Mouse (Mus musculus) midbrain, embryonic 14.5 days (tissue): ENCODE results near the gene Phtf2. TPM values are rescaled to one million over a fixed set of nuclear protein-coding genes. Genes with fewer than 3 reads are reported as not detected.

ENCODE experiments used
- ATAC-seq: fragments of 200-750 bp; cut with Nextera tagmentation; 2 replicates; pipeline ENCODE4 v1.8.0; 2017; ENCODE audit warnings: moderate number of reproducible peaks, moderate library complexity; ENCODE audit not compliant: low FRiP score, low TSS enrichment
- DNase-seq: peaks from one replicate; pipeline ENCODE4 v3.0.0-alpha.2; 2015
- H3K27ac ChIP-seq: fragments of 300-500 bp; sonication (generic); replicated peaks from 2 replicates; pipeline ENCODE4 v1.5.1; 2014; ENCODE audit warnings: mild to moderate bottlenecking, low read depth, low read length, moderate library complexity
- H3K27me3 ChIP-seq: fragments of 300-500 bp; sonication (generic); 2 replicates; pipeline ENCODE4 v1.6.1; 2014; ENCODE audit warnings: low read length, control low read depth, mixed read lengths; ENCODE audit not compliant: control insufficient read depth, insufficient read depth
- H3K36me3 ChIP-seq: fragments of 300-500 bp; sonication (generic); 2 replicates; pipeline ENCODE4 v1.6.1; 2014; ENCODE audit warnings: low read length, control low read depth; ENCODE audit not compliant: control insufficient read depth, insufficient read depth
- H3K4me1 ChIP-seq: fragments of 300-500 bp; sonication (generic); 2 replicates; pipeline ENCODE4 v1.6.1; 2014; ENCODE audit warnings: mild to moderate bottlenecking, antibody characterized with exemption, low read length, control low read depth; ENCODE audit not compliant: control insufficient read depth, insufficient read depth
- H3K4me2 ChIP-seq: fragments of 300-500 bp; sonication (generic); 2 replicates; pipeline ENCODE4 v1.6.1; 2014; ENCODE audit warnings: mild to moderate bottlenecking, low read length, moderate library complexity
- H3K4me3 ChIP-seq: fragments of 300-500 bp; sonication (generic); replicated peaks from 2 replicates; pipeline ENCODE4 v1.5.1; 2014; ENCODE audit warnings: low read depth, low read length
- H3K9ac ChIP-seq: fragments of 300-500 bp; sonication (generic); replicated peaks from 2 replicates; pipeline ENCODE4 v1.6.1; 2014; ENCODE audit warnings: mild to moderate bottlenecking, low read length, moderate library complexity
- H3K9me3 ChIP-seq: fragments of 300-500 bp; sonication (generic); 2 replicates; pipeline ENCODE4 v1.6.1; 2016; ENCODE audit warnings: low read length, control low read depth, mixed read lengths; ENCODE audit not compliant: control insufficient read depth
- WGBS: fragments of 180-500 bp; shearing (Covaris S2); extraction: QIAGEN DNeasy Blood & Tissue Kit; methylation state at CpG from one replicate; pipeline ENCODE4 v1.1.7; 2014; 5-methylcytosine and 5-hydroxymethylcytosine counted together
- polyA plus RNA-seq: library from polyadenylated mRNA; unstranded; fragments of >200 nt; fragmentation: Nextera tagmentation; extraction: Ambion mirVana; gene quantifications from 2 replicates; pipeline ENCODE4 v1.2.1, GENCODE M21; 2014

The Phtf2 gene
- polyA plus RNA-seq, 1 experiment from 2014 or later, result 30.5 TPM

DNA sequence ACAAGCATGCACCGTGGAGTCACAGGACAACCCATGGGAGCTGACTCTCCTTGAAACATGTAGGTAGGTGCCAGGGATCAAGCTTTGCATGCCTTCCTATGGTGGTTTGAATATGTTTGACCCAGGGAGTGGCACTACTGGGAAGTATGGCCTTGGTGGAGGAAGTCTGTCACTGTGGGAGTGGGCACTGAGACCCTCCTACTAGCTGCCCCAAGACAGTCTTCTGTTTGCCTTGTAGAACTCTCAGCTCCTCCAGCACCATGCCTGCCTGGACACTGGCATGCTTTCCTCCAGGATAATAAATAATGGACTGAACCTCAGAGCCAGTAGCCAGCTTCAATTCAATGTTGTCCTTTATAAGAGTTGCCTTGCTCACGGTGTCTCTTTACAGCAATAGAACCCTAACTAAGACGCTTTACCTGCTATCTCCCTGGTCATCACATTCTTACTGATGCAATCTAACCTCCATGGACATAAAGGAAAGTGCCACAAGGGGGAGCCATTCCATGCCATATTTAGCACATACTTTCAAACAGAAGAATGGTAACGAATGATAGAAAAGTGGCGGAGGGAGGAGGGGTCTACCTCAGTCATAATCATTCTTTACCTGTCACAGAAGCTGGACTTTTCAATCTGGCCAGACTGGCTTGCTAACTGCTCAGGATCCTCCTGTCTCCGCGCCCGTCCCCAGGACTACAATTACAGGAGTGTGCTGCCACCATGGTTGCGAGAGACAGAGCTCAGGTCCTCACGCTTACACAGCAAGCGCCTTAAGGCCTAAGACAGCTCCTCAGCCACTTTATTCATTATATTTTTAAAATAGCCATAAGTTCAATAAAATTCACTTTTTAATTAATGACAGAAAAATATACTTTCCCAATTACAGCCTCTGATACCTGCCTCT is 31.7 kb upstream of the Phtf2 start:
- ATAC-seq, result no peak
- WGBS, result 73% methylated on average over 11 of the region's 11 CpGs
- no peaks in the 10 kb centered on the region for H3K36me3 ChIP-seq
- H3K27ac ChIP-seq, result no peak overlapping the region
- no peak overlapping the region for H3K9ac ChIP-seq
- no peak overlapping the region for H3K4me3 ChIP-seq
- no peak overlapping the region for H3K4me2 ChIP-seq
- no peaks in the 10 kb centered on the region for H3K9me3 ChIP-seq
- no peaks in the 10 kb centered on the region for H3K4me1 ChIP-seq
- no peaks in the 10 kb centered on the region for H3K27me3 ChIP-seq
- peak; percentile 84 for DNase-seq

- no peak for DNase-seq
- no peaks in the 10 kb centered on the region for H3K4me1 ChIP-seq
- peaks cover 4% of the 10 kb centered on the region; the same call in 1 of the 2 replicates for H3K36me3 ChIP-seq
- ATAC-seq, result no peak
- no peaks in the 10 kb centered on the region for H3K27me3 ChIP-seq
- no peak overlapping the region for H3K4me2 ChIP-seq
- 88% methylated on average over 2 of the region's 2 CpGs for WGBS
- H3K9ac ChIP-seq, result no peak overlapping the region
- H3K27ac ChIP-seq, result no peak overlapping the region
- no peak overlapping the region for H3K4me3 ChIP-seq
- no peaks in the 10 kb centered on the region for H3K9me3 ChIP-seq
Observed at GRCm38 (mm10) chr5:20911741-20912140, 29.8 kb upstream of the Phtf2 start.

DNA sequence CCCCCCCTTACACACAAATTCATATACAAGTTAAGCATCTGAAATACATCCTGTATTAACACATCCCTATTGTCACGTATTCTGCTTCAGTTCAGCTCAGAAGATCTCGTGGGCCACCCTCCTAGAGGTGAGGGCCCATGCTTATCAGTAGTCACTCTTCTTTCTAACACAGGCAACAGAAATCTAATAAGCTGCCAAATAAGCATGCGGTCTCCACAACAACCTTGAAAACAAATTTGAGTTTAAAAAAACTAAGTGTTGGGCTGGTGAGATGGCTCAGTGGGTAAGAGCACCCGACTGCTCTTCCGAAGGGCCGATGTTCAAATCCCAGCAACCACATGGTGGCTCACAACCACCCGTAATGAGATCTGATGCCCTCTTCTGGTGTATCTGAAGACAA is 24.3 kb upstream of the Phtf2 start:
- 98% methylated on average over 7 of the region's 7 CpGs for WGBS
- Histone ChIP-seq H3K27ac (no peak overlapping the region), H3K4me2 (no peak overlapping the region), H3K36me3 (peaks cover 21% of the 10 kb centered on the region), H3K27me3 (no peaks in the 10 kb centered on the region), H3K9me3 (no peaks in the 10 kb centered on the region), H3K4me3 (no peak overlapping the region), H3K4me1 (no peaks in the 10 kb centered on the region), H3K9ac (no peak overlapping the region)
- ATAC-seq, result no peak
- no peak for DNase-seq

GRCm38 (mm10) chr5:20905437-20905836 is 23.5 kb upstream of the Phtf2 start:
- Histone ChIP-seq H3K27ac (no peak overlapping the region), H3K4me3 (no peak overlapping the region), H3K4me1 (no peaks in the 10 kb centered on the region), H3K9ac (no peak overlapping the region), H3K4me2 (no peak overlapping the region), H3K9me3 (no peaks in the 10 kb centered on the region), H3K27me3 (no peaks in the 10 kb centered on the region), H3K36me3 (peaks cover 25% of the 10 kb centered on the region)
- DNase-seq, result no peak
- ATAC-seq, result no peak
- WGBS, result 94% methylated on average over 2 of the region's 2 CpGs

GRCm38 (mm10) chr5:20904647-20905046 is 22.7 kb upstream of the Phtf2 start:
- Histone ChIP-seq H3K27ac (no peak overlapping the region), H3K36me3 (peaks cover 25% of the 10 kb centered on the region), H3K27me3 (no peaks in the 10 kb centered on the region), H3K4me2 (no peak overlapping the region), H3K4me3 (no peak overlapping the region), H3K9me3 (no peaks in the 10 kb centered on the region), H3K9ac (no peak overlapping the region), H3K4me1 (no peaks in the 10 kb centered on the region)
- no peak for ATAC-seq
- no peak for DNase-seq
- 96% methylated on average over 2 of the region's 2 CpGs for WGBS

GRCm38 (mm10) chr5:20897446-20898167 is 15.7 kb upstream of the Phtf2 start:
- no peaks in the 10 kb centered on the region for H3K9me3 ChIP-seq
- no peak overlapping the region for H3K4me3 ChIP-seq
- WGBS, result 93% methylated on average over 2 of the region's 2 CpGs
- no peak for ATAC-seq
- no peak for DNase-seq
- no peaks in the 10 kb centered on the region for H3K4me1 ChIP-seq
- no peak overlapping the region for H3K27ac ChIP-seq
- H3K9ac ChIP-seq, result no peak overlapping the region
- peaks cover 28% of the 10 kb centered on the region for H3K36me3 ChIP-seq
- H3K4me2 ChIP-seq, result no peak overlapping the region
- H3K27me3 ChIP-seq, result no peaks in the 10 kb centered on the region

DNA sequence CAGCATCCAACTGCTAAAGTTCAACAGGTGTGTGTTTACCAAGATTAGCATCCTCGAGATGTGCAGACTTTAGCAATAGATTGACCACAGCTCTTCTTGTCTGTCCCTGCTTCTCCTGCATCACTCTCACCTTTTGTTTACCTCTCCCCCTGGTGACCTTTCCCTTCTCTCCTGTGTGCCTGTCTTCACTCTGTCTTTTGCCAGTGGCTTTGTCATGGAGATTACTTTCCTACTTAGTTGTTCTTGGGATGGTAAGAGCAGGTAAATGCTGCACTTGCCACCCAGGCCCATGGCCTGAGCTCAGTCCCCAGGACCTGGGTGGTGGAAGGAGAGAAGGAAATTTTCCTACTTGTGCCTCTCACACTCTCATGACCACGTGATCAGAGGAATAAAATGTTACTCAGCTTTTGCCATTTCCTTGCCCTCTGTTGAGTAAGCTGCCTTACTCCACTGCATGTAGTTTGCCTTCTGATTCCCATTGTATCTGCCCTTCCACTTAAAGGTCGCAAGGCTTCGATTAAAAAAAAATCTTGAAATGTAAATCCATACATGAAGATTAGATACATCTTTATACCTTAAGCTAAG is 2.2 kb upstream of the Phtf2 start:
- peak overlapping the region; percentile 60 for H3K4me2 ChIP-seq
- peak overlapping the region; percentile 76; the same call in 1 of the 2 replicates for H3K4me3 ChIP-seq
- no peak overlapping the region for H3K9ac ChIP-seq
- no peak overlapping the region for H3K27ac ChIP-seq
- 85% methylated on average over 4 of the region's 4 CpGs for WGBS
- H3K27me3 ChIP-seq, result no peaks in the 10 kb centered on the region
- no peaks in the 10 kb centered on the region for H3K9me3 ChIP-seq
- H3K36me3 ChIP-seq, result no peaks in the 10 kb centered on the region; the same call in 1 of the 2 replicates
- no peak for ATAC-seq
- peaks cover 19% of the 10 kb centered on the region for H3K4me1 ChIP-seq
- DNase-seq, result no peak

GRCm38 (mm10) chr5:20880797-20881775 is 838 bp downstream of the Phtf2 start:
- WGBS, result 2% methylated on average over 50 of the region's 64 CpGs
- H3K4me2 ChIP-seq, result peak overlapping the region; percentile 62
- ATAC-seq, result no peak

More at GRCm38 (mm10) chr5:20880797-20881775, 838 bp downstream of the Phtf2 start:
- no peaks in the 10 kb centered on the region for H3K9me3 ChIP-seq
- peak overlapping the region; percentile 82 for H3K9ac ChIP-seq
- no peaks in the 10 kb centered on the region for H3K27me3 ChIP-seq
- H3K4me3 ChIP-seq, result peak overlapping the region; percentile 76
- H3K27ac ChIP-seq, result peak overlapping the region; percentile 95
- no peaks in the 10 kb centered on the region; the same call in 1 of the 2 replicates for H3K36me3 ChIP-seq
- peaks cover 19% of the 10 kb centered on the region for H3K4me1 ChIP-seq
- DNase-seq, result peak; percentile 81
